Mouse (Mus musculus): ENCODE data around the gene Tifa.

Gene Tifa

GRCm38 (mm10) chr3:127789500-127790191 lies at the start of gene Tifa:
Gene Tifa (plus strand): TSS chr3:127789805.
- no peak for TF ChIP-seq GATA4 (IDR thresholded peaks at IDR 0.05; ENCODE audit: insufficient replicate concordance, low read length)

DNA sequence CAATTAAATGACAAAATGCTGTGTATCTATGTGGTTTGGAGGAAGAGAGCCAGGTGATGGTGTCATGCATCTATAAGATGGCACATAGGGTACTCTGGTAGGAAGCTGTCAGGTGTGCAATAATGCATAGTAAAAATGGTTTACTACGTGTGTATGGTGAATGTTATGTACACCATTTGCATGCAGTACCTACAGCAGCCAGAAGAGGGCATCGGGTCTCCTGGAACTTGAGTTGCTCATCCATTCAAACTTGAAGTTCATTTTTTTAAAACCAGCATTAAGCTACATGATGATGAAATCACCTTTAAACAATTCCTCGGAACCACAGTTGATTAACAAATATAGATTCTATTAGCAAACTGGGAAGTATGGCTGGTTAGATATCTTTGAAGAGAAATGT lies 48.1 kb upstream of the Tifa start:
- no peak for TF ChIP-seq GATA4 (IDR thresholded peaks at IDR 0.05; ENCODE audit: insufficient replicate concordance, low read length)

- TF ChIP-seq GATA4 (IDR thresholded peaks at IDR 0.05; ENCODE audit: insufficient replicate concordance, low read length): no peak
Measured at GRCm38 (mm10) chr3:127743614-127744365, 45.8 kb upstream of the Tifa start.

DNA sequence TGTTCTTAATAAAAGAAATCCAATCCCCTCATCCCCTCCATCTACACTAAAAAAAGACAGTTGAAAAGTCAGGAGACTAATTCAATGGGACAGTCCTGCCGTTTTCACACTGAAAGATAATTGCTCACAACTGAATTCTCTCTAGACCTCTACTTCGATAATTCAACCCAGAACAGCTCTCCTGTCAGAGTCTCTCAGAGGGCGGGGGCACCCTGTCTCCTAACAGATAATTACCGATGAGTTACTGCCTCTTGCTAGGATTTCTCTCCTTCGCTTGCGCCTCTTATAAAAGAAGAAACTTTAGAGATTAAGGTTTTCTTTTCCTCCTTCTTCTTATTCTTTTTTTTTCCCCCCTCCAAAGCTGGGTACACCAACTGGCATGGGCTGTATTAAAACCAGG lies 44.1 kb upstream of the Tifa start:
- no peak for TF ChIP-seq GATA4 (IDR thresholded peaks at IDR 0.05; ENCODE audit: insufficient replicate concordance, low read length)

- no peak for TF ChIP-seq GATA4 (IDR thresholded peaks at IDR 0.05; ENCODE audit: insufficient replicate concordance, low read length)
Measured at GRCm38 (mm10) chr3:127745911-127746640, 43.5 kb upstream of the Tifa start.

DNA sequence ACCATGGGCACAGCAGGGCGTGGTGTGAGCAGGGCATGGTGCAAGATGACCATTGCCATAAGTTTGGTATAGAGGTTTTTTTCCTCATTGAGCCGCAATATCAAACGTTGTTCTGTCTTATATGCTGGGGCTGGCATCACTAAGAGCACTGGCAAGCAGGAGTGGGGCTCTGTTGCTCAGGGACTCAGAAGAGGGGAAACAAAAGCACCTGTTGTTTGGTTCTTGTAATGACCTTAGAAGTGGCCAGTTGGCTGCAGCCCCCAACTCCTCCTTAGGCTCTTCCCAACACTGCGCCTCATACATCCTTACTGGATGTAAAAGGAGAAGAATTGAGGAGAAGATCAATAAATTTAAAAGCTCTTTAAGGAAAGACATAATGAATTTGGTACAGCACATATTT lies 41.0 kb upstream of the Tifa start:
- TF ChIP-seq GATA4 (IDR thresholded peaks at IDR 0.05; ENCODE audit: insufficient replicate concordance, low read length): no peak

DNA sequence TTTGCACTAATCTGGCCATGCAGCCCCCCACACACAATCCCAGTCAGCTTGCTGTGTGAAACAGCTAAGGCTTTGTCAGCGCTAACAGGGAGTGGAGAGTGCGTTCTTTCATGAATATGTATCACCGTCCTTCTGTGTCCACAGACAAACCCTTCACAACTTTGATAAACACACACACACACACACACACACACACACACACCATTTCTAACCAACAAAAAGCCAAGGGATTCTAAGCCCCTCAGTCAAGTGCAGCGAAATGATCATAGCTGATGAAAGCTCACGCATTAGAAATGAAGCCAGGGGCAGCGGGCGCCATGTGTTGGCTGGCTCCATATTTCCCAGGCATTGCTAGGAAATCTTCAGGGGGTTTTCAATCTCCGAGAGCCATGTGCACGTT lies 40.3 kb upstream of the Tifa start:
- TF ChIP-seq GATA4 (IDR thresholded peaks at IDR 0.05; ENCODE audit: insufficient replicate concordance, low read length): no peak

DNA sequence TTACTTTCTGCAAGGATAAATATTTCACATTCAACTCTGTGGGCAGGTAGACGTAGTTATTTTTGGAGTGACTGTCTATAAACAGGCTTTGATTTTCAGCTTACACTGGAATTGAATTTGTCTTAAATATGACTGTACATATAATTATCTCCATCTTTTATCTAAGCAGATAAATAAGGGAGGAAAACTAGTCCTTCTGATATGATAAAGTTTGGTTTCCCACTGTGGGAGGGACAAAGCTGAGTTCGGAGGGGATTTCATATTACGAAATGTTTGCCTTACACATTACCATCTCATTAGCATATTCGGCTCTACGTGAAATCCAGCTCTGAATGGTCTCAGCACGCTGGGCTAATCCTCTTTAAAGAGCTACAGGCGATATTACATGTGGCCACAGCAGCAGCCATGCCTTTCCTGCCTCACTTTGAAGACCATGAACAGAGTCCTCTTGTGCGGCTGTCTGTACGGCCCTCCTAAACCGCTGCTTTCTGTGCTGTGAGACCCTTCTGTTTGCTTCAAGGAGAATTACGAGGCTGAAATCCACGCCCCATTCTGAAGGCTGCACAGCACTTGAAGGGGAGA lies 39.5 kb upstream of the Tifa start:
- no peak for TF ChIP-seq GATA4 (IDR thresholded peaks at IDR 0.05; ENCODE audit: insufficient replicate concordance, low read length)

- TF ChIP-seq GATA4 (IDR thresholded peaks at IDR 0.05; ENCODE audit: insufficient replicate concordance, low read length): no peak
Measured at GRCm38 (mm10) chr3:127756458-127756857, 33.1 kb upstream of the Tifa start.

DNA sequence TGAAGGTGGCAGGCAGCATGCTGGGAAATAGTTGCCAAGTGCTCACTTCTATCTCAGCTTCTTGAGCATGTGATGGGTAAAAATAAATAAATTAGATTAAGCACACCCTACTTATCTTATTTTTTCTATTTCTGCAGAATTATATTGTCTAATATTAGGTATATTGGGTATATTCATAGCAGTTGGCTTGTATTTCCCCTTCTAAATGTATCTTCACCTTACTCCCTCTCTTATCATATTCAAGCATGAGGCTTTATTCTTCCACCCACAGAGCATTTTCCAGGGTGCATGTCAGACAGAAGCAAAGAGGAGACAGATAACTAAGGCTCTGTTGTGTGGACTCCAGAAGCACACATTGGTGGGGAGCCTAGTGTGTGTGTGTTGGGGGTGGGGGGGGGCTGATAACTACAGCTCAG lies 31.7 kb upstream of the Tifa start:
- TF ChIP-seq GATA4 (IDR thresholded peaks at IDR 0.05; ENCODE audit: insufficient replicate concordance, low read length): no peak

GRCm38 (mm10) chr3:127758806-127759205 lies 30.8 kb upstream of the Tifa start:
- no peak for TF ChIP-seq GATA4 (IDR thresholded peaks at IDR 0.05; ENCODE audit: insufficient replicate concordance, low read length)

- no peak for TF ChIP-seq GATA4 (IDR thresholded peaks at IDR 0.05; ENCODE audit: insufficient replicate concordance, low read length)
Measured at GRCm38 (mm10) chr3:127759212-127759611, 30.4 kb upstream of the Tifa start.

GRCm38 (mm10) chr3:127762403-127762802 lies 27.2 kb upstream of the Tifa start:
- TF ChIP-seq GATA4 (IDR thresholded peaks at IDR 0.05; ENCODE audit: insufficient replicate concordance, low read length): no peak

DNA sequence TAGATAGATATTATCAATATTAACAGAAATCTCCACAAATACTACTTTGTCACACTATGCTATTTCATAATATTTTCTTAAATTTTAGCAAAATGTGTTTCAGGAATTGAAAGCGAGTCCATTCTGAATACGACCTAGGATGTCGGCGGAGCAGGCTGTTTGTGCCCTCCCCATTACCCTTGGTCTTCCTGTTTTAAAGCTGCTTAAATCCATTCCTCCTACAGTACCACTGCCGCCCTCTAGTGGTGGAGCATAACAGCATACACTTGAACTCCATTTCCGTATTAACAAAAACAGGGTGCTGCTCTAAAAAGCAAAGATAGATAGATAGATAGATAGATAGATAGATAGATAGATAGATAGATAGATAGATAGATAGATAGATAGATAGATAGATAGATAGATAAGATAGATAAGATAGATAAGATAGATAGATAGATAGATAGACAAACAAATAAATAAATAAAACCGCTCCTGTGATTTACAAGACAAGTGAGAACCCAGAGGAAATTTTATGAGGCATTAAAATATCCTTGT lies 26.5 kb upstream of the Tifa start:
- no peak for TF ChIP-seq GATA4 (IDR thresholded peaks at IDR 0.05; ENCODE audit: insufficient replicate concordance, low read length)

- no peak for TF ChIP-seq GATA4 (IDR thresholded peaks at IDR 0.05; ENCODE audit: insufficient replicate concordance, low read length)
Measured at GRCm38 (mm10) chr3:127764541-127764940, 25.1 kb upstream of the Tifa start.

Measured in liver, adult (tissue).